Mouse (Mus musculus) kidney, adult 9 months (tissue): ENCODE measurements around the gene Map3k11.
A peak's percentile ranks its signal among the peaks of the same experiment; 100 is the strongest.
"Not testable (repeated sequence)": the region's sequence is repeated elsewhere in the genome, so short reads cannot be mapped to it uniquely, and the experiment has no call there.

Experiments
- DNase-seq: peaks from one replicate; pipeline ENCODE4 v3.0.0; 2022

Gene Map3k11

GRCm38 (mm10) chr19:5666386-5666785 is 22.2 kb upstream of the Map3k11 start:
- DNase-seq = no peak

- DNase-seq = no peak
These were observed 20.2 kb upstream of the Map3k11 start for GRCm38 (mm10) chr19:5668372-5668771.

- peak; percentile 59 for DNase-seq
These were observed 8.1 kb upstream of the Map3k11 start for GRCm38 (mm10) chr19:5680432-5680831.

- no peak for DNase-seq
These were observed 4.3 kb upstream of the Map3k11 start for GRCm38 (mm10) chr19:5684236-5684635.

- DNase-seq = no peak
These were observed 3.6 kb upstream of the Map3k11 start for GRCm38 (mm10) chr19:5684985-5685384.

GRCm38 (mm10) chr19:5685431-5685830 is 3.1 kb upstream of the Map3k11 start:
- DNase-seq = no peak

- no peak for DNase-seq
These were observed 2.7 kb upstream of the Map3k11 start for GRCm38 (mm10) chr19:5685861-5686260.

GRCm38 (mm10) chr19:5686437-5686836 is 2.1 kb upstream of the Map3k11 start:
- no peak for DNase-seq

- DNase-seq = not testable (repeated sequence)
These were observed 1.6 kb upstream of the Map3k11 start for GRCm38 (mm10) chr19:5686954-5687353.

- DNase-seq = no peak
These were observed 804 bp upstream of the Map3k11 start for GRCm38 (mm10) chr19:5687738-5688137.

GRCm38 (mm10) chr19:5689088-5689428 is 516 bp downstream of the Map3k11 start:
- no peak for DNase-seq

- DNase-seq = peak; percentile 97
These were observed 1.2 kb downstream of the Map3k11 start for GRCm38 (mm10) chr19:5689565-5690342.

- DNase-seq = peak; percentile 42
These were observed 1.8 kb downstream of the Map3k11 start for GRCm38 (mm10) chr19:5690343-5690735.

- DNase-seq = no peak
These were observed 3.1 kb downstream of the Map3k11 start for GRCm38 (mm10) chr19:5691601-5692000.

GRCm38 (mm10) chr19:5692086-5692912 is 3.8 kb downstream of the Map3k11 start:
- peak; percentile 68 for DNase-seq

GRCm38 (mm10) chr19:5692913-5693396 is 4.4 kb downstream of the Map3k11 start:
- peak; percentile 39 for DNase-seq

- no peak for DNase-seq
These were observed 5.3 kb downstream of the Map3k11 start for GRCm38 (mm10) chr19:5693801-5694200.

GRCm38 (mm10) chr19:5695849-5696462 is 7.4 kb downstream of the Map3k11 start:
- DNase-seq = no peak

- no peak for DNase-seq
These were observed 15.7 kb downstream of the Map3k11 start, which contains the start of gene Kcnk7 for GRCm38 (mm10) chr19:5704163-5704800. Gene Kcnk7 (plus strand): TSS chr19:5704367.

- DNase-seq = no peak
These were observed 16.4 kb downstream of the Map3k11 start for GRCm38 (mm10) chr19:5704801-5705571.

- no peak for DNase-seq
These were observed 21.5 kb downstream of the Map3k11 start for GRCm38 (mm10) chr19:5710068-5710467.

GRCm38 (mm10) chr19:5710581-5710980 is 22.0 kb downstream of the Map3k11 start:
- DNase-seq = no peak
